Mouse (Mus musculus) central nervous system, embryonic 18 days (tissue): ENCODE results near the gene Gm3488. TPM values are rescaled to one million over a fixed set of nuclear protein-coding genes. Genes with fewer than 3 reads are reported as not detected.

Experiments used
- polyA plus RNA-seq: library from polyadenylated mRNA; depleted of rRNA; stranded (reverse); fragments of >200 nt; gene quantifications from 2 replicates; pipeline ENCODE4 v1.2.3, GENCODE M21; 2012; rRNA removed

Gene Gm3488
- 18.5 and 20.0 TPM in 2 replicates for polyA plus RNA-seq

DNA sequence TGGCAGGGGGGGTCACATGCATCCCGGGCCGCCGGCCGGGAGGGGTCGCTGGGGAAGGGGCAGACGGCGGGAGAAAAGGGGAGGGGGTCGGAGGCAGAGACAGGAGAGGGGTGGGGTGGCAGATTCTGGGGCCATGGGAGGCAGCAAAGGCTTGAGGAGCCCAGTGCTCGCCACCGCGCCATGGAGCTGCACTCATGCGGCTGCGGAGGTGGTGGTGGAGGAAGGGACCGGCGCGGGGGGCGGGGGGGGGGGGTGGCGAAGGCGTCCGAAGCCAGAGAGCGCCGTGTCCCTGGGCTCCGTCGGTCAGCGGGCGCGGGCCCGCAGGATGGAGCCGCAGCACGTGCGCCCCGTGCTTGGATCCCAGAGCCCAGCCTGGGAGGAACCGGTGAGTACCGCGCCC lies at the start of gene Gm3488:
Gm3488 (plus strand) TSS at position 301 of the 400 bp plus-strand sequence.

DNA sequence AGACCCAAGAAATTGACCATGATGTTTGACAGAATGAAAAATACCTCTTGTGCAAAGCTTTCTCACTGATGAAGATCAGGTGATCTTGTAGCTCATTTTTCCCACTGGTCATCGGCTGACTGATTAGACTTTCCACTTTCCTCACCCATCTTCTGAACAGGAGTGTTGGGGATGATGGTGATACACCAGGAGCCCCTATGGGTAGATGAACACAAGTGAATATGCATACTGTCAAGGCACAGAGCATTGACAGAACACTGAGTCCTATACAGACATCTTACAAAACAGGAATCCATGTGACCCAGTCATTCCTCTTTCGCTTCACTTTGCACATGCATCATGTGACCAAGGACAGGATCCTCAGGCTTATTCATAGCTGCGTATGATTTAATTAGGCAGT lies 46.1 kb upstream of the Gm3488 start, which contains the start of gene Gm3194:
Gm3194 (minus strand) TSS at position 101 of the 400 bp plus-strand sequence.

GRCm38 (mm10) chr14:5477730-5478129 lies 23.7 kb upstream of the Gm3488 start, which contains the start of gene Gm8246:
Gene Gm8246 (minus strand): TSS chr14:5477830.

GRCm38 (mm10) chr14:5483907-5484306 lies 17.6 kb upstream of the Gm3488 start, which contains the start of gene Gm3187:
Gene Gm3187 (plus strand): TSS chr14:5484207.

DNA sequence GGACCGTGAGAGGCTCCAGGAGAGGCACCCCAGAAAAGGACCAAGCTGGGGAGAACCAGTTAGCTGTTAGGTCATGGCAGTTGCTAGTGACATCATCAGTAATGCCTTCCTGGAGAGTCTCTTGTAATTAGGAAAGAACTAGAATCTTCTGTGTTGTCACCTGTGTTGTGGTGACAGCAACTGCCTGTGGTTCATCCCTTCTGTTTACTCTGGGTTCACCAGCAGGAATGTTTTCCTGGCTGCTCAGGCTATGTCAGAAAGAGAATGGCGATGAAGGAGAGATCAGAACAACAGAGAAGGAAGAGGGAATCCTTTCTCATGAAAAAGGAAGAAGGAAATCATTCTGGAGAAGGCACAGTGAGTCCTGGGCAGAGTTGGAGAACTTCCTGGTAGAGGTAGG lies 36.7 kb downstream of the Gm3488 start, which contains the start of gene Gm3532:
Gm3532 (plus strand) TSS at position 301 of the 400 bp plus-strand sequence.

Other genes starting within 250 kb of the Gm3488 start
- not detected in 2 replicates for gene Gm3526, start 241.1 kb upstream of the Gm3488 start, polyA plus RNA-seq
- not detected in 2 replicates for gene Gm3542, start 166.7 kb upstream of the Gm3488 start, polyA plus RNA-seq
- 3.0 and 4.6 TPM in 2 replicates for gene Gm3500, start 112.6 kb upstream of the Gm3488 start, polyA plus RNA-seq
- 0.23 and 5.4 TPM in 2 replicates for gene Gm3194, start 46.2 kb upstream of the Gm3488 start, polyA plus RNA-seq
- gene Gm8246, start 23.8 kb upstream of the Gm3488 start, polyA plus RNA-seq: 0.04 TPM in 1 of 2 replicates, not detected in the other
- 0.12 TPM in 1 of 2 replicates, not detected in the other for gene Gm3187, start 17.5 kb upstream of the Gm3488 start, polyA plus RNA-seq
- gene Gm3532, start 36.8 kb downstream of the Gm3488 start, polyA plus RNA-seq: 0.14 and 0.20 TPM in 2 replicates
- gene Gm8265, start 131.4 kb downstream of the Gm3488 start, polyA plus RNA-seq: not detected in 2 replicates
- gene Gm9603, start 185.8 kb downstream of the Gm3488 start, polyA plus RNA-seq: not detected in 2 replicates
- 2.7 and 3.2 TPM in 2 replicates for gene Gm3373, start 239.9 kb downstream of the Gm3488 start, polyA plus RNA-seq